Mouse (Mus musculus) CH12.LX (cell line): ENCODE results near the gene Rims4.

Source experiments
- CHD1 ChIP-seq: IDR thresholded peaks from 2 replicates; pipeline ENCODE4 v1.6.1; 2012; ENCODE audit warnings: low read depth, low read length, improper control_type of control experiment, inconsistent platforms
- CHD2 ChIP-seq: IDR thresholded peaks from 2 replicates; pipeline ENCODE4 v1.6.1; 2011; ENCODE audit warnings: low read length, improper control_type of control experiment
- JUND ChIP-seq: conservative IDR thresholded peaks from 2 replicates; pipeline ENCODE4 v1.6.1; 2011; ENCODE audit warnings: low read depth, low read length, improper control_type of control experiment
- TCF12 ChIP-seq: IDR thresholded peaks from 2 replicates; pipeline ENCODE4 v1.6.1; 2014; ENCODE audit warnings: low read depth, mild to moderate bottlenecking, inconsistent platforms, low read length, improper control_type of control experiment
- USF2 ChIP-seq: conservative IDR thresholded peaks from 2 replicates; pipeline ENCODE4 v1.6.1; 2011; ENCODE audit warnings: low read depth, low read length, improper control_type of control experiment

GRCm38 (mm10) chr2:163866061-163866460 lies 52.4 kb downstream of the Rims4 start:
- no peak for TF ChIP-seq CHD2
- TF ChIP-seq USF2, result no peak
- no peak for TF ChIP-seq TCF12
- TF ChIP-seq JUND, result no peak
- TF ChIP-seq CHD1, result no peak
